Mouse (Mus musculus): Measurements from ENCODE around the gene Gnpnat1.
A peak's percentile ranks its signal among the peaks of the same experiment; 100 is the strongest.

Gene Gnpnat1

GRCm38 (mm10) chr14:45399836-45400235 lies 4.9 kb downstream of the Gnpnat1 start:
- peak; percentile 32 for DNase-seq (ENCODE audit: low read depth)

GRCm38 (mm10) chr14:45389194-45389593 lies 15.5 kb downstream of the Gnpnat1 start:
- no peak for DNase-seq (ENCODE audit: low read depth)

- peak; percentile 79 for DNase-seq (ENCODE audit: low read depth)
Observed at GRCm38 (mm10) chr14:45388345-45389181, 16.1 kb downstream of the Gnpnat1 start.

GRCm38 (mm10) chr14:45387480-45387879 lies 17.2 kb downstream of the Gnpnat1 start:
- DNase-seq (ENCODE audit: low read depth) = peak; percentile 43

GRCm38 (mm10) chr14:45385596-45385995 lies 19.1 kb downstream of the Gnpnat1 start:
- no peak for DNase-seq (ENCODE audit: low read depth)

GRCm38 (mm10) chr14:45382912-45383311 lies 21.8 kb downstream of the Gnpnat1 start:
- peak; percentile 26 for DNase-seq (ENCODE audit: low read depth)

GRCm38 (mm10) chr14:45380756-45381155 lies 24.0 kb downstream of the Gnpnat1 start:
- no peak for DNase-seq (ENCODE audit: low read depth)

- DNase-seq (ENCODE audit: low read depth) = no peak
Observed at GRCm38 (mm10) chr14:45378771-45379170, 25.9 kb downstream of the Gnpnat1 start.

- DNase-seq (ENCODE audit: low read depth) = no peak
Observed at GRCm38 (mm10) chr14:45365196-45365587, 39.5 kb downstream of the Gnpnat1 start.

GRCm38 (mm10) chr14:45364211-45365195 lies 40.2 kb downstream of the Gnpnat1 start:
- DNase-seq (ENCODE audit: low read depth) = no peak

- DNase-seq (ENCODE audit: low read depth) = peak; percentile 94
Observed at GRCm38 (mm10) chr14:45350931-45351859, 53.5 kb downstream of the Gnpnat1 start, which contains the start of gene Styx. TSS of gene Styx (plus strand) at chr14:45351093.

GRCm38 (mm10) chr14:45329589-45330181 lies 75.0 kb downstream of the Gnpnat1 start, which contains the start of gene Psmc6:
TSS of gene Psmc6 (plus strand) at chr14:45329788.
- DNase-seq (ENCODE audit: low read depth) = peak; percentile 97

GRCm38 (mm10) chr14:45329018-45329588 lies 75.6 kb downstream of the Gnpnat1 start:
- DNase-seq (ENCODE audit: low read depth) = no peak

GRCm38 (mm10) chr14:45328072-45328713 lies 76.5 kb downstream of the Gnpnat1 start:
- DNase-seq (ENCODE audit: low read depth) = peak; percentile 46

Measured in naive thymus-derived CD4-positive, alpha-beta T cell, adult 2 months (primary cell).